Mouse (Mus musculus) activated CD4-positive, CD25-positive, alpha-beta regulatory T cell, adult 4 months (primary cell): ENCODE data around the gene Focad. TPM values are rescaled to one million over a fixed set of nuclear protein-coding genes. Genes with fewer than 3 reads are reported as not detected.

ENCODE experiments used
- ATAC-seq: one replicate; pipeline ENCODE4 v1.8.0; 2017
- polyA plus RNA-seq, 2 experiments: library from polyadenylated mRNA; unstranded; fragments of 100-300 nt; shearing (Covaris generic); gene quantifications; one replicate each; pipeline ENCODE4 v1.2.1; 2017

Focad gene
- polyA plus RNA-seq, 2 experiments from 2014 or later, result 11.2 to 15.4 TPM

DNA sequence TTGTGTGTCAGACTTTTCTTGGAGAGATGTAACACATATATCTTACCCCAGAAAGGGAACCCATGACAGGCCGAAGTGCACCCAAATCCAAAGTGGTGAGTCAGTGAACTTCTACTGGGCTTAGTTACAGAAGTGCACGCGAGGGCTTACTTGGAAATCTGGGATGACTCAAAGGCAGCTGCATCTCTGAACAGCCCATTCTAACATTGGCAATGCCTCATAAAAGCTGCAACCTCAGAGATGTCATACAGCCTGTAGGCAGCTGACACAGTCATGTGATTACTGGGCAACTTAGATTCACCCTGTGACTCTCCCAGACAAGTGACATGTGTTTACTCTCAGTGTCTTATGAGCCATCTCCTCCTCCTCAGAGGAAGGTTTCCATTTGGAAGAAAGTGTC, 119.5 kb downstream of the Focad start:
- no peak for ATAC-seq

DNA sequence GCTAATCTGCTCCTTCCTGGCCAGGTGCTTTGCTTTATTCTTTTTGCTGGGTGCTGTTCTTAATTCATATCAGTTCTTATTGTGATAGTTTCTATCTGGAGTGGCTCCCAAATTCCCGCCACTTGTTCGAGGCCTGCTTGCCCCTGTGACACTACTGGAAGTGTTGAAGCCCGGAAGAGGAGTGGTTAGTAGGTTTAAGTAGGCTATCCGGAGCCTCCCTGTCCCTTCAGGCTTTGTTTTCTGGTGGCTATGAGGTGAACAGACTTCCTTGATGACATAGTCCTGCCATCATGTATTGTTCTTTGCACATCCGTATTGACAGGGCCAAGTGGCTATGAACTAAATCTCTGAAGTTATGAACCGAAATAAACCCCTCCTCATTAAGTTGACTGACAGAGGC, 123.9 kb downstream of the Focad start:
- ATAC-seq, result no peak

DNA sequence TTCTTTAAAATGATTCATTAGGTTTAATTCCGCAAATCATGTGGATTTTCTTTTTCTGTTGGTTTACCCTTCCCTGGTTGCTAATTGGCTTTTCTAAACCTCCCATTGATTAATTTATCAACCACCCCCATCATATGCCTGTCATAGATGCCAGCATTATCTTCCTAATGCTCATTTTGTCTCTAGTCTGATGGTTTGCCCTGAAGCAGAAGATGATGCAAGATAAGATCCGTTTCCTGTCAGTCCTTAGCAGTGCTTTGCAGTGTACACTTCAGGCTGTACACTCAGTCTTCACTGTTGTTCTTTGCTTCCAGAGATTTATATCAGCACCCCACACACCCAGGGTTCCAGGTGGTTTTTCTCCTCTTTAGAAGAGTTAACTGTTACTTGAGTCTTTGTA, 124.4 kb downstream of the Focad start:
- no peak for ATAC-seq

DNA sequence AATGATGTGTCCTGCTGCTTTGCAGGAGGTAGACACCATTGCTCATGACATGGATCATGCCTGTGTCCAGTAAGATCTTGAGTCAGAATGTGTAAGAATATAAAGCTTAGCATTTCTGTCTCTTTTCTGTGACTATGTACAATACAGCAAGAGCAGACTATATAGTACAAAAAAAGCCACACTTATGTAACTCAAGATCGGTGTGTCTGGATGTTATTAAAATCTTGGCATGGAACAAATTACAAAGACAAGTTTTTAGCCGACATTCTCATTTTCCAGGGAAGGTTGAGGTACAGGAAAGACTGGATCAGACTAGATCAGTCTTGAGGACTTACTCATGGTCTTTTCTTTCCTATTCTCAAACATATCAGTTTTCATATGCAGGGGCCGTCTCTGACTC, 136.9 kb downstream of the Focad start:
- ATAC-seq, result no peak

DNA sequence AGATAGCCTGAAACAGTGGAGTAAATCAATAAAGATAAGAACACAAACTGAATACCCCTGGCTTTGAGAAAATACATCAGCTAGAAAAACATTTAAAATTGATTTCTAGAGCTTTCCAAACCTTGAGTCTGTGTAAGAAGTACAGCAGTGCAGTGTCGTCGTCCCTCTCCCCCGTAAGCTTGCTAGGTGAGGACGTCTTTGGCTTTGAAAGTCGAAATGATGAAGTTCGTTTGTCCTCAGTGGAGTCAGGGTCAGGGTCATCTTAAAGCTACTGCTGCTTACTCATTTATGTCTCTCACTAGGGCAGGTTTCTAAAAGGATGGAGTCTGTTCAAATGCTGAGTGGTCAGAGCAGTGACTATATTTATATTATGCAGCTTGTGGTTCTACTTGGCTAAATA, 141.5 kb downstream of the Focad start:
- no peak for ATAC-seq

DNA sequence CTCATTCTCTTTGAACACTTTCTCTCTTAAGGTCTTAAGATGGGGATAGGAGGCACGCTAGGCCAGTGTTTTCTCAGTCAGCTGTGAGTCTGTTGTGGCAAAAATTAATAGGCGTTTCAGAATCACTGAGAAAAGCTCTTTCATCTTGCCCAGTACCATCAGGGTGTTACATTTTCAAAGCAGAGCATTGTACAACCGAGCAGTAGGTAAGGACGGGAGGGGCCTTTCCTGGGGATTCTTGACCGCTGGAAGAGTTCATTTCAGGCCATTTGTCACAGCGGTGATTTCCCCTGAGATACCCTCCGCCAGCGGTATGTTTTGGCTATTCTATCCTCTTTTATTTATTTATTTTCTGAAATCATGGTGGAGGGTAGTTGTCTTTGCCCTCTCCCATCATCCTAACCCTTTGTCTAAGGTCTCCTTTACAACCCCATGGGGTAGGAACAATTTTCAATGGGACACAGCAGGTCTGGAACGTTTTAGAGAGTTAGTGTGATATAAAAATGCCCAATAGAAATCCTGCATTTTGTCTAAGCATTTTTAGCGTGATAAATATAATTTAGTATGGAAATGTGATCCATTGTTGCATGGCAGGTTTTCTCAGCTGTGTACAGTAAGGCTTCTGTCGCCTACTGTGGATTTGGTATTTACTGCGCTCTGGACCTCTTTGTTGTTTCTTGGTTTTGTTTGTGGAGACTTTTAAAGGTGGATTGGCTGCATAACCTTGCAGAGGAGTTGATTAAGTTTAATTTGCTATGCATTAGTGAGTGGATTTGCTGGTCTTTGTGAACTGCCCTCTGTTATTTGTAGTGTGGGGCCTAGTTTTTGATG, 142.7 kb downstream of the Focad start:
- ATAC-seq, result no peak

DNA sequence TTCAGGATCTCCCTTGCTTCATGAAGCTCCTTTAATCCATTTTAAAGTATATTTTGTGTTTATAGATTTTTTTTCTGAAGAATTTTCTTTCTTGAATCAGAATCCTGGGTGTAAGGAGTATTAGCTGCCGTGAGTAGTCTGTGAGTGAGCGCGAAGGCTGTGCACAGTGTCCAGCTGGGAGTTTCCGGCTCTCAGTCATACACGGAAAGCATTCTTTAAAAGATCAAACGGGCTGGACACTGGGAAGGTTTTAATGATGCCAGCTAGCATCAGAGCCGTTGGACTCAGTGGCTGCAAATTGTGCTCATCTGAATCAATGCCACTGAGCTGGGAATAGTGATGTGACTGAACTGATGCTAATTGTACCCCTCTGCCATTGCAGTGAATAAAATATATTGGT, 143.9 kb downstream of the Focad start:
- ATAC-seq, result no peak

DNA sequence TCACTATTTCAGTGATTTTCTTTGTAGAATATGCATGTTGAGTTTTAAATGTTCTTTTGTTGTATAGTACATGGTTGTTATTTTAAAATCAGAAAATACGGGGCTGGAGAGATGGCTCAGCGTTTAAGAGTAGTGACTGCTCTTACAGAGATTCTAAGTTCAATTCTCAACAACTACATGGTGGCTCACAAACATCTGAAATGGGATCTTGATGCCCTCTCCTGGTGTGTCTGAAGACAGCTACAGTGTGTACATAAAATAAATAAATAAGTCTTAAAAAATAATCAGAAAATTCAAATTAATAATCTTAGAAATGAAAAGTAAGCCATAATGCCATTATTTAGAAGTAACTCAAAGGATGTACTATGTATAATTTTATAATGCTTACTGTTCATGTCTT, 149.4 kb downstream of the Focad start:
- ATAC-seq, result no peak

DNA sequence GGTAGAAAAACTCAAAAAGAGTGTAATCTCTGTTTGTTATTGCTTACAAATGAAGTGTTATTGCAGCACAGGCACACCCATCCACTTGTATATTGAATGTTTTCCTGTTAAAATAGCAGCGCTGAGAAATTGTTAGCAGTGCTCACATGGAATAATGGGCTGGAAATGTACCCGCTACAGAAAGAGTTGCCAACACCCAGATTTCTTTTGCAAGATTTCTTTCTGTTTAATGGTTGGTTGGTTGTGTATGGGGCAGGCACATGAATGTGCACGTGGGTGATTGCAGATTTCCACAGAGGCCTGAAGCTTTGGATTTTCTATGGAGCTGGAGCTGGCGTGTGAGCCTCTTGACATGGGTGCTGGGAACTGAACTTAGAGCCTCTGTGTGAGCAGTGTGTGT, 151.1 kb downstream of the Focad start:
- ATAC-seq, result no peak

DNA sequence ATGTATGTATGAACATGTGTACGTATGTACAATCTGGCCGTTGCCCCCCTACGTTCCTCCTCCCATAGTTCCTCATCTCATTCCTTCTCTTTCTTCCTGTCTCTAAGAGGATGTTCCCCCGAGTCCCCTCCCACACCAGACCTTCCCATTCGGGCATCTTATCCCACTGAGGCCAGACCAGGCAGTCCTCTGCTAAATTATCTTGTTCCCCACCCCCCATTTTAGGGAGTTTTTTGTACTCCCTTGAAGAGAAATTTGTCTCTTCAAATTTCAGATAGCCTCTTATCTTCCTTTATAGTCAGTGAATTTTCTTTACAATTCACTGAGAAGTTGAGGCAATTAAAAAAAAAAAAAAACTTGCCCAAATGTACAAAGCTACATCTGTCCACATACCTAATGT, 166.9 kb downstream of the Focad start:
- ATAC-seq, result no peak

DNA sequence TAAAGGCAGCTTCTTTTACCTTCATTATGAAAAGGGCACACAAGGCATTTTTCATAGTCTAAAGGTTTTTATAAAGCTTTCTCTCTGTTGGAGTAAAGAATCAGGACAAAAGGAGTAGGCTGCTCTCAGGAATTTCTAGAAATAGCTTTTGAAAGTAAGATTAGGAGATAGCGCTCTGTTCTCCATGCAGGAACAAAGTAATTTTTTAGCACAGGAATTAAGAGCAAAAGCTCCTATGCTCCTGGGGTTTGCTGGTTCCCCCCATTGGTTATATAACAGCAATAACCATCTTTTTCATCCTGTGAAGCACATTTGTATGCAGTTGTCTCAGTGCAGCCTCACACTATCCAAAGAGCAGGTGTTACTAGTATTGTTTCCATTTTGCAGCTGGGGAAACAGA, 170.1 kb downstream of the Focad start:
- ATAC-seq, result no peak

DNA sequence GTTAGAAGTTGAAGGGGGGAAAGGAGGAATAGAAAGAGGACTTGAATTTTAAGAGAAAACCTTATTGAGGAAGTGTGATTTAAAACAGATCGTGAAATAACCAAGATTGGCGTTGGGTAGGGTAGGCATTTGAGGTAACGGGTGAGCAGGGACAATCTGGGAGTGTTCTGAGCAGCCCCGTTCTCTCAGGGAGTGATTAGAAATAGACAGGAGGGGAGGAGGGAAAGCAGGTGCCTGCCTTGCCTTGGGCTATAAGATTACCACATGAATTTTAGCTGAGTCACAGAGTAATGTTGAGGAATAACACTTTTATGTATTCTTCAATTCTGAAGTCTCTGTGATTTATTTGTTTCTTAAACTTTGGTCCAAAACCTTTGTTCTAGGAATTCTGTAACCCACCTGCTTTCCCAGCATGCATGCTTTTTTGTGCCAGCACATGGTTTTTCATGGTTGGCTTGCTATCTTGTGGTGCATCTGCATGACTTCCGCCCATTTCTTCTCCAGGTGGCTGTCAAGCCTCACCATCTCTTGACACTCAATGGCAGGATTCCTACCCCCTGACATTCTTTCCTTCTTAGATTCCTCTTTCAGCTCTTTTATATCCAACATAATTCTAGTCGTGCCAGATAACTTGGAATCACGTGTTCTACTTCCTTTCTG, 176.1 kb downstream of the Focad start:
- ATAC-seq, result no peak

DNA sequence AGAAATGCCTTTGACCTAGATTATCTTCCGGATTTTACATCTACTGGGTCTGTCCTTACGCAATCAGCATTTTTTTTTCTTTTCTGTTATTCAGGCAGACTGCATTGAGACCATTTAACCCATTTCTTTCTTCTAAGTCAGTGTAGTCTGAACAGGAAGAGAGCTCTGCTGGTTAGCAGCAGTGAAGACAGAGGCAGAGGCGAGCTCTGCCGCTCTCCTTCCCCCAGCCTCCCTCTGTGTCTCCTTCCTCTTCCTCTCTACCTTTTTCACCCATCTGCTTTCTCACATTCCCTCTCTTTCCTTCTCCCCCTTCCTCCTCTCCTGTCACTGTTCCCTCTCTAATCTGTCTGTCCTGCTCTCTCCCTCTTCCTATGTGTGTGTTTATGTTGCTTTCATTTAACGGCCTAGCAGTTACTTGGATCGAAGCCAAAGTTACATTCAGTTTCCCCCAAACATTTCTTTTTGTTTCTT, 181.2 kb downstream of the Focad start:
- ATAC-seq, result peak; percentile 52

DNA sequence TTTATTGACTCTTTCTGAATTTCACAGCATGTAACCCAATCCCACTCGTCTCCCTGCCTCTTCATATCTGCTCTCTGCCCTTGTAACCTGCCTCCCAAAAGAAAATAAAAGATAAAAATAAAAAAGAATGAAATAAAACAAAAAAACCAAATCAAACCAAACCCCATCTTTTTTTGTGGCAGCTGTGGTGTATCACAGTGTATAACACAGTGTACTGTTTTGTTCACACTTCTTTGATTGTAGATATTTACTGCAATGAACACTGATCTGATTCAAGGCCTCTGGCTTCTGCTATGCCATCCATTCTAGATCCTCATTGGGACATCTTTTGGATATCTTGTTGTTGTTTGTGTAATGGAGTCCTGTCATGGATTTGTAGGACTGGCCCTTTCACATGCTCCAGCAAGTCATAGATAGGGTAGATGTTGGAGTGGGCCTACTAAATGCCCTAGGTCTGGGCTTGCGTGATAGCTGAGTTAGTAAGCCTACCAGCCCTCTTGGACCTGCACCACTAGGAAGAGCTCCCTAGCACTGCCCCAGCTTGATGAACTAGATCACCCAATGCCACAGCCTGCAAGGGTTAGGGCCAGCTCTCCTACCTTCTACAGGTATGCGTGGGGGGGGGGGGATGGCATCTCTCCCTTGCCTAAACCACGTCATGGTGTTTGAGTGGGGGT, 181.8 kb downstream of the Focad start:
- no peak for ATAC-seq

DNA sequence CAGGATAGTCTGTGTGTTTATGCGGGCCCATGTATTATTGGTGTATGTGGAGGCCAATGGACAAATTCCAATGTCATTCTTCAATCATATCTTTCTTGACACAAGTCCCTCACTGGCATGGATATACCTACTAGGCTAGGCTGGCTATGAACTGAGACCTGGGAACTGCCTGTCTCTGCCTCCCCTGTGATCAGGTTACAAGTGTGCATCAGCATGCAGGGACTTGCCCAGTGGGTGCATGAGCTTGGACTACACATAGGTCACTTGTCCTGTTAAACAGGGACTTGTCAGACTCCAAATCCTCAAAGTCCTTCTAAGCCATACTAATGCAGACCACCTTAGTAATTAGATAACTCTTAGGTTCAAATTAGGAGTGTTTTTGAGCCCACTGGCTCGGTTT, 184.1 kb downstream of the Focad start:
- ATAC-seq, result no peak

DNA sequence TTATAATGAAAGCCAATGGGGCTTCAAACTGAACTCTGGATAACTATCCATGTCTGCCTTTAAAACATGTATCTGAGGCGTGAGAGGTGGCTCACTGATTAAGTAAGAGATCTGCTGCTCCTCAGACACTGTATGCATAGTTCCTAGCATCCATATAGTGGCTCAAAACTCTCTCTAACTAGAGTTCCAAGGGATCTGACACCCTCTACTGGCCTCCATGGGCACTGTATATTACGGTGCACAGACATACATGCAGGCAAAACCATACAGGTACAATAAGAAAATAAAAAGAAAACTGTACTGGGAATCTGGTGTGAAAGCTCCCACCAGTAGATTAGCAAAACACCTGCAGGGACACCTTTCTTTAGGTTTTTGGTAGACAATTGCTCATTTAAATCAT, 186.1 kb downstream of the Focad start:
- no peak for ATAC-seq

DNA sequence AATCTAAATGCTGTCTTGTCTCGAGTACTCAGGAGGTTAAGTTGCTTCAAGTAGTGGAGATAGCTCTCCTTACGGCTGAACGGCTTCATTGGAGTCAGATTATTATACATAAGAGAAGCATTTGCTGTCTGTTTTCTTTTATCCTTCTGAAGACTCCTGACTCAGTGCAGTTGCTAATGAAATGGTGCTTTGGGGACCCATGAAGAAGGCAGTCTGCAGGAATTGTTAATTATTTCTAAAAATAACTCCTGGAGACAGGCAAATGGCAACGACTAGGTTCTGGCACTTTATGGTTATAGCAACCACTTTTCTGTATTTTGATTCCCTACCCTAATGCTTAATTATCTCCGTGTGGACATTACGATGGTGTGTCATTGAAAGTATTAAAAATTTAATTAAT, 201.1 kb downstream of the Focad start:
- ATAC-seq, result no peak

DNA sequence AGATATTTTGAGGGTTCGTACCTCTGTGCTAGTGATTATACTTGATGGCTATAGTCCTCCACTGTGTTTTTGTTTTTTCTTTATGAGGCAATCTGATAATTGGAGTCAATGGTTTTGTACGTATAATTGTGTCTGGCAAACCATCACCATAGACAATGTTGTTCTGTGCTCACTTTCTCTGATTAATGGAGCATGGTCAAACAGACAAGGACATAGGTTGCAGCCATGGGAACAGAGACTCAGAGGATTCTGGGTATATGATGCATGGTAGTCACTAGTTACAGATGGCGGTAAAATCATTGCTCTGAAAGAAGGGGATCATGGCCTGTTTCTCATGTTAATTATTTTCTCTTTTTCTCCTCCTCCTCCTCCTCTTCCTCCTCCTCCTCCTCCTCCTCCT, 205.1 kb downstream of the Focad start:
- no peak for ATAC-seq

DNA sequence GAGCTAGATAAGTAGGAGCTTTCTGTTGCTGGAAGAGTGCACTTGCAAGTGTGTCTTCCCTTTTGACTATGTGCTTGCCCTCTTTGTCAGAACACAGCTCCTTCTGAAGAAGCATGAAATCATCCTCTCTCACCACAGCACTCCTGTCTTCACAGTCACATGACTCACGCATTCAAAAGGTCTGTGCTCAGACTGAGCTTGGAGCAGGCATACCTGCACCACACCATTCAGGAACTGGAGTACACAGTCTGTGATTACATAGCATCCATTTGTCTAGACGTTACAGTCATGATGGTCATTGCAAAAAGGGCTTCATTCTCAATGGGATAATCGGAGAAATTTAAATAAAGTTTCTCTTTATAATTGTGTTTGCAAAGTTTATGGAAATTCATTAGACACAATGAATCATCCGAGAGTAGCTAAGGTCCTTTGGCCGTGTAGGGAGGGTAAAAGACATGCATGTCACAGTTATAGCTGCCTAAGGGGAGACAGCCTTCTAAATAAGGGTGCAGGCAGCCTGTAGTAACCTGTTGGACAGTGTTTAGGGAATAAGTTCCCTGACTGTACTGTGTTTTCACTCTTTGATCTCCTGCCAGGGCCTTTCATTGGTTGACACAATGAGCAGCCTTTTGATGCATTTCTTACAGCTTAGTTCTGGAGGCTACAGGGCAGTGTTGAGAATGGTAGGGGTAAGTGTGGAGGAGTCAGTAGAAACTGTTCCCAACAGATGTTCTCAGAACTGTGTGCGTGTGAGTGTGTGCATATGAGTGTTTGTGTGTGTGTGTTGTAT, 206.6 kb downstream of the Focad start:
- no peak for ATAC-seq

DNA sequence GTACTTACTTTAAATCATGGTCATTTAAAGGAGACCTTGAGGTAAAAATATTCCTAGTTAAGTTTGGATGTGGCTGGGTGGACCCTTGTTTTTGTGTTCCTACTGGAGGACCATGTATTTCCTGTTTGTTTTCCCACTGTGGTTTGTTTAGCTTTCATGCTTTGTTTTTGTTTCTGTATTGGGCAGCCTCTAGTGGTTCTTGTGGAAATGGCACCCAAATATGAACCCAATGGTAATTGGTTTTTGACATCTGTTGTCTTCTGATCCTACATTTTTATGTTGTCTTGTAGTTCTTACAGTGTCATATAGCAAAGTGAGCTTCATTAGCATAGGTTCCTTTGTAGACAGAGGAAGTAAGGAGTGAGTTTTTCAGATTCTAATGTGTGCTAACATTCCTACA, 207.9 kb downstream of the Focad start:
- peak; percentile 76 for ATAC-seq

DNA sequence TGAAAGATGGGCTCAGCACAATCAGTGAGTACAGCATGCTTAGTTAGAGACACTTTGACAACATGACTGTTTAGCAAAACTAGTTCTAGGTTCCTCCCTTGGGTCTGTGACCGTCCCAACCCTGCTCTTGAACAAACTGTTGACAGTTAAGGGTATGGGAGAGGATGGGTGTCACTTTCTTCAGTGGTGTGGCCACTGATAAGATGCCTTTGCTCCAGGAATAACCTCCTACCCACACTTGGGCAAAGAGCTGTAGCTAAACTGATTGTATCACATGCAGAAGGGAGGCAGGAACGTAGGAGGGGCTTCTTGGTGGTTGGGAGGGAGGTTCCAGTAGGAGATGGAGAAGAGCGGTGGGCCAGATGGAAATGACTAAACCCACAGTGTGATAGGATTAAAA, 213.3 kb downstream of the Focad start:
- no peak for ATAC-seq

DNA sequence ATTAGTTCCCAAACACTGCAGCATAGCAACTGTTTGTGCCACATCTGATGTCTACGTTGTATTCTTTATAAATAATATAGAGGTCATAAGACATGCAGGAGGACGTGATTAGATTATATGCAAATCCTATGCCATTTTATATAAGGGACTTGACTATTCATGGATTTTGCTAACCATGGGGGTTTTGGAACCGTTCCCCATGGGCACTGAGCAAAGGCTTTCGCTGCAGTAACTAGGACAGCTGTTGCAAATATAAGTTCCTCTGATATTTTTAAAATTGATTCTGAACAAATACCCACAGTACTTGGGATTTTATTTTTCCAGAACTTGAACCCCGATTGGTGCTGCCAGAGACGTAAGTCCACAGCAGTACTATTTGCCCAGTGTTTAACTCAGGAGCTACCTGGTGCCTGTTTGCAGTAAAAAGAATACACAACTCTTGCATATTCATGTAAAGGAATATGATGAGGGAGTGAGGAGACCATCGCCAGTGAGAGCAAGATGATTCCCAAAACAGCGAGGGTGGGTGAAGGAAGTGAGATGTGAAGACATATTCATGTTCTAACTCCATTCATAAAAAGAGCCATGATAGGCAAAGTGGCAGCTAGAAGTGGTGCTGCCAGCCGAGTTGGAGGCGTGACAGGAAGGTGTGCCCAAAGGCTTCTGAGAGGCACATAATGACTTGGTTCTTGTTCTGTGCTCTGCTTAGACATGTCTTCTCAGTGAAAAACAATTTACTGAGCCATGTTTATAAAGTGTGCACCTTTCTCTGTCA, 214.1 kb downstream of the Focad start:
- no peak for ATAC-seq
